Mouse (Mus musculus) G1E (cell line): Measurements from ENCODE around the gene Coro2b. TPM values are rescaled to one million over a fixed set of nuclear protein-coding genes. Genes with fewer than 3 reads are reported as not detected.

Experiments used
- ATAC-seq: 2 replicates; pipeline ENCODE4 v1.8.0; 2016; ENCODE audit warnings: mild to moderate bottlenecking; ENCODE audit not compliant: insufficient number of reproducible peaks, poor library complexity, low FRiP score, severe bottlenecking; ENCODE audit errors: extremely low read depth
- DNase-seq: peaks from one replicate; pipeline ENCODE4 v3.0.0; 2012; ENCODE audit warnings: low spot score
- H3K27me3 ChIP-seq: 2 replicates; pipeline ENCODE4 v1.6.1; 2012; ENCODE audit warnings: mild to moderate bottlenecking, low read length, inconsistent platforms; ENCODE audit not compliant: insufficient read depth
- H3K36me3 ChIP-seq: replicated peaks from 2 replicates; pipeline ENCODE3; 2012; ENCODE audit warnings: mild to moderate bottlenecking, inconsistent platforms
- H3K4me1 ChIP-seq: 2 replicates; pipeline ENCODE4 v1.6.1; 2012; ENCODE audit warnings: low read depth, low read length, inconsistent platforms, mixed read lengths; ENCODE audit not compliant: insufficient read depth
- H3K4me3 ChIP-seq: 2 replicates; pipeline ENCODE4 v1.5.1; 2012; ENCODE audit warnings: low read depth, mild to moderate bottlenecking, inconsistent platforms, low read length, moderate library complexity, mixed read lengths
- H3K9me3 ChIP-seq: replicated peaks from 2 replicates; pipeline ENCODE4 v1.6.1; 2012; ENCODE audit warnings: inconsistent platforms
- CTCF ChIP-seq: IDR thresholded peaks from 2 replicates; pipeline ENCODE4 v1.5.1; 2012; ENCODE audit warnings: low read depth, low read length, inconsistent platforms, mixed read lengths
- GATA1 ChIP-seq: IDR thresholded peaks from 2 replicates; pipeline ENCODE4 v1.6.1; 2012; ENCODE audit warnings: borderline replicate concordance, low read length, inconsistent platforms, mixed read lengths
- GATA2 ChIP-seq: IDR thresholded peaks from 2 replicates; pipeline ENCODE4 v1.6.1; 2012; ENCODE audit warnings: low read depth, low read length, inconsistent platforms, borderline replicate concordance
- POLR2AphosphoS5 ChIP-seq: IDR thresholded peaks from 2 replicates; pipeline ENCODE4 v1.6.1; 2012; ENCODE audit warnings: low read depth, low read length, inconsistent platforms; ENCODE audit not compliant: insufficient replicate concordance
- TAL1 ChIP-seq: conservative IDR thresholded peaks from 2 replicates; pipeline ENCODE4 v1.6.1; 2012; ENCODE audit warnings: low read depth, low read length, inconsistent platforms, mixed read lengths
- polyA plus RNA-seq: library from polyadenylated mRNA; stranded (reverse); fragments of >175 nt; gene quantifications from 2 replicates; pipeline ENCODE4 v1.2.3, GENCODE M21; 2012
- total RNA-seq, 2 experiments: library from RNA; stranded (forward) in 1 of 2; stranded (reverse) in 1 of 2; fragments of 200-1000 nt in 1 of 2; fragments of >200 nt in 1 of 2; fragmentation: Nextera tagmentation in 1 of 2; gene quantifications; 2 replicates each; pipeline ENCODE4 v1.2.3; 2014 to 2017

The Coro2b gene
- total and polyA plus RNA-seq, 3 experiments: 0.16 TPM; not detected in 2

GRCm38 (mm10) chr9:62513492-62514133 lies 23.2 kb downstream of the Coro2b start:
- no peaks in the 10 kb centered on the region for H3K4me1 ChIP-seq
- H3K27me3 ChIP-seq: peaks cover 7% of the 10 kb centered on the region; the same call in 1 of the 2 replicates
- TF ChIP-seq TAL1: no peak
- H3K36me3 ChIP-seq: no peaks in the 10 kb centered on the region
- no peak overlapping the region for H3K4me3 ChIP-seq
- no peak for ATAC-seq
- no peaks in the 10 kb centered on the region for H3K9me3 ChIP-seq
- DNase-seq: no peak

- peaks cover 6% of the 10 kb centered on the region for H3K27me3 ChIP-seq
- DNase-seq (no peak), ATAC-seq (no peak)
- no peaks in the 10 kb centered on the region for H3K36me3 ChIP-seq
- H3K4me3 ChIP-seq: no peak overlapping the region
- no peak for TF ChIP-seq GATA1
- TF ChIP-seq POLR2AphosphoS5: no peak
- no peak for TF ChIP-seq CTCF
- no peak for TF ChIP-seq GATA2
- no peak for TF ChIP-seq TAL1
- H3K4me1 ChIP-seq: no peaks in the 10 kb centered on the region
- no peaks in the 10 kb centered on the region for H3K9me3 ChIP-seq
Observed at GRCm38 (mm10) chr9:62510530-62510936, 26.3 kb downstream of the Coro2b start.

GRCm38 (mm10) chr9:62509617-62510016 lies 27.2 kb downstream of the Coro2b start:
- Histone ChIP-seq H3K4me1 (no peaks in the 10 kb centered on the region), H3K27me3 (peaks cover 3% of the 10 kb centered on the region), H3K9me3 (no peaks in the 10 kb centered on the region), H3K4me3 (no peak overlapping the region), H3K36me3 (no peaks in the 10 kb centered on the region)
- DNase-seq (no peak), ATAC-seq (no peak)
- TF ChIP-seq CTCF (no peak), GATA2 (no peak), GATA1 (no peak), TAL1 (no peak), POLR2AphosphoS5 (no peak)

GRCm38 (mm10) chr9:62508740-62509524 lies 27.9 kb downstream of the Coro2b start:
- DNase-seq: no peak
- H3K4me1 ChIP-seq: no peaks in the 10 kb centered on the region

GRCm38 (mm10) chr9:62506467-62507067 lies 30.3 kb downstream of the Coro2b start:
- ATAC-seq: no peak
- H3K9me3 ChIP-seq: no peaks in the 10 kb centered on the region
- H3K4me1 ChIP-seq: no peaks in the 10 kb centered on the region
- TF ChIP-seq POLR2AphosphoS5 (no peak), TAL1 (no peak), CTCF (no peak), GATA2 (no peak), GATA1 (no peak)
- H3K27me3 ChIP-seq: peaks cover 8% of the 10 kb centered on the region
- DNase-seq: no peak
- no peaks in the 10 kb centered on the region for H3K36me3 ChIP-seq
- no peak overlapping the region for H3K4me3 ChIP-seq

More at GRCm38 (mm10) chr9:62508740-62509524, 27.9 kb downstream of the Coro2b start:
- Histone ChIP-seq H3K27me3 (peaks cover 5% of the 10 kb centered on the region), H3K4me3 (no peak overlapping the region), H3K9me3 (no peaks in the 10 kb centered on the region), H3K36me3 (no peaks in the 10 kb centered on the region)
- TF ChIP-seq POLR2AphosphoS5 (no peak), GATA2 (no peak), GATA1 (no peak), CTCF (no peak), TAL1 (no peak)
- no peak for ATAC-seq

GRCm38 (mm10) chr9:62504129-62504528 lies 32.7 kb downstream of the Coro2b start:
- ATAC-seq (no peak), DNase-seq (no peak)
- Histone ChIP-seq H3K4me3 (no peak overlapping the region), H3K9me3 (no peaks in the 10 kb centered on the region), H3K27me3 (peaks cover 15% of the 10 kb centered on the region), H3K36me3 (no peaks in the 10 kb centered on the region), H3K4me1 (no peaks in the 10 kb centered on the region)
- no peak for TF ChIP-seq POLR2AphosphoS5
- TF ChIP-seq GATA1: no peak
- no peak for TF ChIP-seq TAL1
- TF ChIP-seq GATA2: no peak
- no peak for TF ChIP-seq CTCF
